Mouse (Mus musculus): ENCODE measurements around the gene Cacna1c.

Cacna1c gene

DNA sequence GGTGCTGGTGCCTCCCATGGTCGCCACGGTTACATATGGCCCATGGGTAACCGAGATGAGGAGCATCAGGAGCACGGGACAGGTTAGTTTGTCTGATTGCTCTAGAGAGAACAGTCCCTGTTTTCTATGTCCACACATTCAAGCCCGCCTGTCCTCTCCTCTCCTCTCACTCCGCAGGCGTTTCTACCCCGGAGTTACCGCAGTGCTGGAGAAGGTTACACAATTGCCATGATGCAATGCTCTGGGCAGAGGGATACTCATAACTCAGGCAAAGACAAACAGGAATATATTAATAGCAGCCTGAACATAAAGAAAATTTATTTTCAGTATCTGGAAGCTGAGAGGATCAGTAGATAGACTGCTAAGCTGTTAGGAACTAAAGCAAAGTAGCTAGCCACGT, 58.5 kb downstream of the Cacna1c start:
- peak; percentile 14 to 32 for DNase-seq

DNA sequence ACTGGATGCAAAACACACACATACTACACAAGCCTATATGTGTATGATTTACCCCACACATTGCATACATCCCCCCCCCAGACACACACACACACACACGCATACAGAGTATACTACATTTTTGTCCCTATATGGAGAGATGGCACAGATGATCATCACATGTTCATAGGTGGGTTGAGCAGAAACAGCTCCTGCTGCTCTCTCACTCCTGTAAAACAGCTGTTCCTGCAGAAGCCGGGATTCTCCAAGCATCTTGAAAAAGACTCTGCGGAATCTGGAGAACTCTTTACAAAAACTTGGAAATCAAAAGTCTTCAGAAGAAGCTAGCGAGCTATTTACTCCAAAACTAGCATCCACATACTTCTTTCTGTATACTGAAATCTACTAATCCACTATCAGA, 63.4 kb downstream of the Cacna1c start:
- DNase-seq, result no peak

DNA sequence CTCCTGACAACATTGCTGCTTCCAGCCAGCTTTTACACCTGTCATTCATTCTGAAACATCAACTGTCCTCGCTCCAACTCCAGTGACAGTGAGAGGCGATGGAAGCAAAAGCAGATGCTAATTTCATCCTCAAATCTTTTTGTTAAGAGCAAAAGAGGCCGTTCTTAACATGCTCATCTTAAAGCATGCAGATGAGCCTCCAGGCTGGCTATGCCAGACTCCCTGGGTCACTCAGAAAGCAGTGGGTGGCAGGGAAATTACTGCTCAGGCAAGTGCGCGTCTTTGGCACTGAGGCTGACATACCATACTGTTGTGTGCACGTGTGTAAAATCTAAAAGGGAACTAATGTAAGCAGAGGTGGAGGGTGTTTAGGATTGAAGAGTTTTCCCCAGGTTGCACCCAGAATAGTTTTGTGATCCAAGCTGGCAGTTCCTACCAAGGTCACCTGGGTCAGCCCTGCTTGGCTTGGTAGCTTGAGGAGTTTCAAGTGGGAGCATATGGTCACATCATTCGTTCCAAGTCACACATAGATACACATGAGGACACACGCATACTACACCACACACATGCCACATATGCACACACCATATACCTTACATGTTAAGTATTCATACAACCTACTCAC, 64.0 kb downstream of the Cacna1c start:
- no peak for DNase-seq

DNA sequence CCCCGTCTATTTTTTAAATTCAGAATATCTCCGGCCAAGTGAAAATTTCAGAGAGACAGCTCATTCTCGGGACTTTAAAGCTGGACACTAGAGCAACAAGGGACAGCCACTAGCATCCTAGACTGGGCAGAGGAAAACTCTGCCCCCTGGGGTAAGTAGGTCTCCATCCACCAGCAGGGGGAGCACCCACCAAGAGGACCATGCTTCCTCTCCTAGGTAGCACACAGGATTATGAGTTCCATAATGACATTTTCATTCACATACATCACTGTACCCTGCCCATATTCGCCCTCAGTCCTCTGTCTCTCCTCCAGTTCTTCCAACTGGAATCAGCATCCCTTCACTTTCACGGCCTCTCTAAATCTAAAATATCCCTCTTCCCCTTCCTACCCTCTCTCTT, 66.6 kb downstream of the Cacna1c start:
- peak; percentile 42 to 66 for DNase-seq

DNA sequence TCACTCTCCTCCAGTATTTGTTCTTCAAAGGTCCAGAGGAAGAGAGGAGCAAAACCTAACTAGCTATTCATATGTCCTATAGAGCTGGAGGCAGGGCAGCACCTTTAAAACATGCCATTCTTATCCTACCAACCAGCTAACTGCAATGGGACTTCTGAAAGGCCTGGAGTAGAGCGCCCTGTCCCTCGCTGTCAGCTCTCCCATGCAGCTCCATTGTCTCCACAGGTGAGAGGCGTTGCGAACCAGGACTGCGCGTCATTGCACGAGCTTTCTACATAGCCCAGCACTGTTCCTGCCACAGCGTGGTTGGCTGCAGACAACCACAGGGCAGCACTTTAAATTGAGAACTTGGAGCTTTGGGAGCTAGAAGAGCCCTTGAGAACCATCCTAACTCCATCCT, 67.7 kb downstream of the Cacna1c start:
- no peak for DNase-seq

DNA sequence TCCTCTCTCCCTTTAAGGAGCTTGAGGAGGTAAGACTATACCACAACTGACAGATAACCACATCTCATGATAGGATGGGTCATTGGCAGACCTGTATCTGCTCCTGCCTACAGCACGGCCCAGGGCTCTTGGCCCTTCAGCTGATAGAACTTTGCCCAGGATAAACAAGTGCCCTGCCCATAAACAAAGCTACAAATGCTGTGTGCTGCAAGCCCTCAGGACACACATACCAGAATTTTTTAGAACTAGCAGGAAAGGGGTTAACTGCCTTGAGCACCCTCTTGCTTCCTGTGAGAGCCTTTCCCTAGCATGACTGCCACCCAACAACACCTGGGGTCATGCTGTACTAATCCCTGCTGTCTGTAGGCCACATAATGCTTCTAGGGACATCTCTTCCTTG, 68.1 kb downstream of the Cacna1c start:
- DNase-seq, result no peak

DNA sequence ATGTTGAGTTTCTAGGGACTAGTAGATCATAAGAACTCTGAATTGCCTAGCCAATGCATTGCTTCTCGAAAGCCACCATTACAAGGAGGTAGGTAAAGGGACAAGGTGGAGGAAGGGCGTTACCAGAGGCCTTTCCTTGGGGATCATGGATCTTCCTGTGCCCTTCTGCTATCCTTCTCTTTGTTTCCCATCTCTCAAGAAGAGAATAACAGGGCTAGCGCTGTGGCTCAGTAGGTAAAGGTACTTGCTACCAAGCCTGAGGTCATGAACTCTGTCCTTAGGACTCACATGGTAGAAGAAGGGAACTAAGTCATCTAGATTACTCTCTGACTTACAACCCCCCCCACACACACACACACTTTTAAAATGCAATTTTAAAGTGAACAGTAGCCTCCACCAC, 69.2 kb downstream of the Cacna1c start:
- DNase-seq, result no peak

DNA sequence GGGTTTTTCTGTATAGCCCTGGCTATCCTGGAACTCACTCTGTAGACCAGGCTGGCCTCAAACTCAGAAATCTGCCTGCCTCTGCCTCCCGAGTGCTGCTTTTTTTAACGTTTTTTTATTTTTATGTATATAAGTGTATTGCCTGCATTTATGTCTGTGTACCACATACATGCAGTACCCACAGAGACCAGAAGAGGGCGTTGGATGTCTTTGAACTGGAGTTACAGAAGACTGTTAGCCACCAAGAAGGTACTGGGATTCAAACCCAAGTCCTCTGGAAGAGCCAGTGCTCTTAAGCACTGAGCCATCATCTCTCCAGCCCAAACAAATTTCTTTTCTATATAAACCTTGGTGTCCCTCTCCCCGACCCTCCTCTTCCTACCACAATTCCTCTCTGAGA, 77.8 kb downstream of the Cacna1c start:
- no peak for DNase-seq

DNA sequence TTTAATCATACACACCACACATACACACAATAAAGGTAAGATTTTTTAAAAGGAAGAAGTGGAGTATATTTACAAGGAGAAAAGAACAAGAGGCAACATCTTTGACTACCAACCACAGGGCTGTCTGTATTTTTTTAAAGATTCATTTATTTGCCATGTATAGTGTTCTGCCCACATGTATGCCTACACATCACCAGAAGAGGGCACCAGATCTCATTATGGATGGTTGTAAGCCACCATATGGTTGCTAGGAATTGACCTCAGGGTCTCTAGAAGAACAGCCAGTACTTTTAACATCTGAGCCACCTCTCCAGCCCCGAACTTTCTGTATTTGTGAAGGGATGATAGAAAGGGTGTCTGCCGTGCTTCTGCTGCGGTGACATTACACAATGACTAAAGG, 79.9 kb downstream of the Cacna1c start:
- no peak for DNase-seq

DNA sequence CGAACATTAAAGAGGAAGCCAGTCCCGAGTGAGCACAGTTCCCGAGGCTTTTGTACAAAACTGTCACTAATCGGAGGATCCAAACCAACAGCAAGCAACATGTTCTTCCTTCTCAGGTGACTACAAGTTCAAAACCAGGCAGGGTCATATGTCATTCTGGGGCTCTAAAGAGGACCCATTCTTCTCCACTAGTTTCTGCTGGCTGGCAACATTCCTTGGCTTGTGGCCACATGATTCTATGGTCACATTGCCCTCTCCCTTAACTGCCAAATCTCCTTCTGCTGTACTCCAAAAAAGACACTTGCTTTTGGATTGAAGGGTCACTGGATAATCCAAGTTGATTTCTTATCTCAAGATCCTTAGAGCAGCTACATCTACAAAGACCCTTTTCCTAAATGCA, 82.9 kb downstream of the Cacna1c start:
- no peak for DNase-seq

DNA sequence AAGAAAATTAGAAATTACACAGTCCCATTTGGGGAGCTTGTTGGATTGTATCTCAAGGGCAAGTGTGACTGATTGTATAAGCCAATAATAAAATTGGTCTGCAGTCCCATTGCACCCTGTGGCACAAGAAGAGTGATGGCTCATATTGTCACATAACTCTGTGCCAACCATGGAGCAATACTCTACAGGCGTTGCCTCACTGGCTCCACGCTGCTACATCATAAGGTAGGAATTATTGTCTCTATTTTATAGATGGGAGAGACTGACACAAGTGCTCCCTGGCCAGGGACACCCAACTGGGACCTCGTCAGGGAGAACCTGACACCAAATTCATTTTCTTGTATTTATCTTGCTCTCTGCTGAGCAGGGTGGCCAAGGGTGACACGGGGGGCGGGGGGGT, 85.8 kb downstream of the Cacna1c start:
- no peak for DNase-seq

DNA sequence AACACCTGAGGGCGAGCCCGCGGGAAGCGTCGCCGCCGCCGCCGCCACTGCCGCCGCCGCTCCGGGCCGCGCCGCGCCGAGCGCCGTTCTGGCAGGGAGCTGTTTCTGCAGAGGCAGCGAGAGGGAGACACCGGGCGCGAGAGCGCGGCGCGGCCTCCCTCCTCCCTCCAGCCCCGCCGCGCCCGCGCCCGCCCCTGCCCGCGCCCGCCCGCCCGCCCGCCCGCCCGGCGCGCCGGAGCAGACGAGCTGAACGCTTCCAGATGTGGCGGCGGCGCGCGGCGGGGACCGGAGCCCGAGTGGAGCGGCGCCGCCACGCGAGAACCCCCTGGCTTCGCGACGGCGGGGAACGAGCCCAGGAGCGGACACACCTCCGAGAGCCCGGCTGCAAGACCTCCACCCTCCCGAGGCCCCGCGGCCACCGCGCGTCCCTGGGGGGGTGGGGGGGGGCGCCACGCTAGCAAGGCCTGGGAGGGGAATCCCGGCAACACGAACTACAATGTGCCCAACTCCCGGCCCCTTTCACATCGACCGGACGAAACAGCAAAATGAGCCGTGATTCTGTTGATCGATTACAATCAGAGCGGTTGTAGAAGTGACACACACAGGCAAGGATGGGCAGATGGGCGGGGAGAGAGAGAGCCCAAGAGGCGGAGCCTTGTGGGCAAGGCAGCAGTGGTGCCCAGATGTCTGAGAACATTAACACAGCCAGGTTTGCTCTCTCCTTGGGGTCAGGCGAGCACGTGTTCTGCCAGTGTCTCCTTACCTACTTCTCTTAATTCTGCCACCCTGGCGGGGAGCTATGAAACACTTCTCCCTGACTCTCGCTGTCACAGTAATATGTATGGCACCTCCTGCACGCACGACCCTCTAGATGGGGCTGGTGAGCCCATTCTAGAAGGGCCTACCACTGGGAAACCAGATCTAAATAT, 87.5 kb downstream of the Cacna1c start:
- peak; percentile 77 to 79 for DNase-seq

DNA sequence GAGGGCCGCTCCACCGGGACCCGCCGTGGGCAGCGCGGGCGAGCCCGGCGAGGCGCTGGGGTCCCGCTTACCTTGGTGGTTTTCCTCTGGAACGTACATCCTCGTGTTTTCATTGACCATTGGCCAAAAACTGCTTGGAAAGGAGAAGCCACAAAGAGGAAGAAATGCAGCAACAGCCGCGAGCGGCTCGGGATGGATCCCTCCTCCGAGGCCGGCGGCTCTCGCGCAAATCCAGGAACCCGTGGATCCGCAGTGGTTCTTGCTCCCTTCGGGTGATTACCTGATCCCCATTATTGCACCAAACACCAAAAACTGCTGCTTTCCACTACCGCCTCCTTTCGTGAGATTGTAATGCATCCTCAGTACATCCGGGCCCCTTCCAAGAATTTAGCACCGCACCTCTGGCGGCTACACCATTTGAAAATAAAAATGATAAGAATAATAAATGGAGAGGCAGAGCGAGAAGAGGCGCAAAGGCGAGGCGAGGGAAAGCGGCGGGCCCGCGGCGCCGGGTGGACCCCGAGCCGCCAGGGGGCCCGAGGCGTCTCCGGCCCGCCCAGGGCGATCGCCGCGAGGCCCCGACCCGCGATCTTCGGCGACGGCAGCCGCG, 88.3 kb downstream of the Cacna1c start:
- DNase-seq, result peak in 1 of 2 experiments; percentile 51

DNA sequence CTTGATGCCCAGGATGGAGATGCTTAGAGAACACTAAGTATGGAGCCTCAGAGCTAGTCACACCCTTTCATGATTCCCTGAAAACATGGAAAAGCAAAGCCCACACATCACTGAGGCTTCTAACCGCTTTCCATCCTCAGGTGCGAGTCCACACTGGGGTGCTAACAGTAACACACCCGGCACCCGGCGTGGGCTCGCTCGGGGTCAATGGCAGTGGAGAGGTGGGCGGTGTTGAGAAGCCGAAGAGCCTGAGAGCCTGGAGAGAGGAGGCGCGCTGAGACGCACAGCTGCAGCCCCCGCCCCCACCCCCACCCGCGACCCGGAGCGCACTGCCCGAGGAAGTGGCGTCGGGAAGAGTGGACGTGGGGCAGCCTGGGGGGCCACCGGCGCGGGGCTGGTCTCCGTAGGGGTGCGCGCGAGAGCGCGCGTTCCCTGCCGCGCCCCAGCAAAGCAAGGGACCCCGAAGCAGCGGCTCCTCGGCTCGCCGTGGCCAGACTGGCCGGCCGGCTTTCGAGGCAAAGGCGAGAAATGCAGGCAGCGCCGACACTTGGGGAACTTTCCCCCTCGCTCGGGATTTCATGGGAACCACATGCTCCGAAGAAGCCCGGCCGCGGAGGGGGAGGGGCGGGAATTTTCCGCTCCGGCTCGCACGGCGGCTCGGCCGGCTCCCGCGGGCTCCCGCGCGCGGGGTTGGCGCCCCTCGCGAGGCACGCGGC, 88.9 kb downstream of the Cacna1c start:
- peak; percentile 75 to 80 for DNase-seq

DNA sequence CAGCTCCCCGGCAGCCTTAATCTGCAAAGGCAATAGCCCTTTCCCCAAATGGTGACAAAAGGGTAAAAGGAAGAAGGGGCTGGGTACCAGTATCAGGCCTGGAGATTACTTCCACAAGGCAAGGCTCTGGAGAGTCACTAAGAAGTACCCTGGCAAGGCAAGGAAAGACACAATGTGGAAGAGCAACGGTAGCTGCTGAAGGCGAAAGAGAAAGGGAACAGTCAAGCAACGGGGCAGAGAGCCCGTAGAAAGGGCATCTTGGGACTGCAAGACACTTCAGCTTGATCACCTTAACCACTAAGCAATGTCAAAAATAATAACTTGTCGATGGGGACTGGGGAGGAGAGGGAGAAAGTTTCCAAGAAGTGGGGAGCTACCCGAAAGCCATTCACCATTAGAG, 89.5 kb downstream of the Cacna1c start:
- DNase-seq, result no peak

DNA sequence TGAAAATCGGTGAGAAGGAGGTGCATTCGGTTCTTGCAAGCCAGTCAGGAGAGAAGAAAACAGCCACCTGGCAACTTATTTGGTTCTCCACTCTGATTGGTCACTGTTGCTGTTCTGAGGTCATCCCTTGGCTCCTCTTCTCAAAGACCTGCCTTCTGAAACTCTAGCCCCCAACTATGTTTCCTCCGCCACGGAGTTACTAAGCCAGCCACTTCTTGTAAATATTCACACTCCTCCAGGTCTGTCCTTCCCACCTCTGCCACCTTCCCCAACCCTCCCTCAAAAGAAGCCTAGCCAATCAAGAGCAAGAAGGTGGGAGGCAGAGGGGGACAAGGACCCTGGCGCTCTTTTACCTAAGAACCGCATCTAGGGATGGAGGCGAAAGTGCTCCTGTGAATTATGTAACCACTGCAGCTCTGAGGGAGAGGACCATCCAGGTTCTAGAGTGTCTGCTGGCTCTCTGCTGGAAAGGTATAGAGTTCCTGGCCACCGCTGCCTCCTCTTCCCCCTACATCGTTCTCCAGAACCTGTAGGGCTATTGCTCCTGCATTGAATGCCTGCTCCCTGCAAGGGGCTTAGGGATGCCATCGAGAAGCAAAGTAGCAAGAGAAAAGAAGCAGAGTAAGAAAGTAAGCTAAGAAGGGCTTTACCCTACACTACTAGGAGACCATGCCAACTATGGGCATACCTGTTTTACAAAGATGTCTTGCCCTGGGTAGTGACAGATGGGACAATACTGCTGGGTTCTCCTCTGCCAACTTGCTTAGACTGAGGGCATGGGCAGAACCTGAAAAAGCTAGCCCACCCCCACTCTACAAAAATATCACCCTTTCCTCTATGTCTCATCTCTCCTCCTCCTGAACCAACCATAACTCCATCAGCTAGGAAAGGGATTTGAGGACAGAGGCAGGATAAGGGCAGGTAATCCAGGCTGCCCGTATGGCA, 90.3 kb downstream of the Cacna1c start:
- no peak for DNase-seq

DNA sequence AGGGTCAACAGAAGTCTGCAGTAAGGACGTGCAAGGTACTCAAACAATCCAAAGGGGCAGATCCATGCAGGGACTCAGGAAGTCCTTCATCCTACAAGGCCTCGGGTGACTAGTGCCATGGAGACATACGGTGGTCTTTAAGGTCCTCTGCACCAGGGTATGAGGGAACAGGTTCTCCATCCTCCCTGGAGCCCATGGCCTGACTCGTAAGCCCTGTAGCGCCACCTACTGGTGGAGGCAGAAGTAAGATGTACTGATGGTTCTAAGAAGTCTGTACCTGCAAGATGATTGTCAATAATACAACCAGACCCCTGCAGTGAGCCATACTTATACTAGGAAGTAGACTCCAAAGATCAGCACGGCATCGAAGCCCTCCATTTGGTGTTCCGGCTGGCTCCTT, 92.0 kb downstream of the Cacna1c start:
- DNase-seq, result peak; percentile 70 to 85

DNA sequence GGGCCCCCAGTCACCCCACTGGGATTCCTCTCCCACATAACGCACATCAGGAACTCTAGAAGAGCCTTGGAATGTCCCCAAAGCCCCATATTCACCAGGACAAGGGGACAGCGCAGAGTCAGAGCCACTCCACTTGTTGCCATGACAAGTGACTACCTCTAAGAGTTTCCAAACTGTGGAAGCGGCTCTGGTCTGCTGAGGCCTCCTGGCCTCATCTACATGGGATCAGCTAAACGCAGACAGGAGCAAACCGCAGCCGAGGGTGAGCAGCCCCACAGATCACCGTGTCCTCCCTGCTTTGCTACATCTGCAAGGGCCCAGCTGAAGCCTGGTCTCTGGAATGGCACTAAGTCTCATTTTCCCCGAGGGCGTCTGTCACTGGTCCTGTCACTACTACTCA, 93.3 kb downstream of the Cacna1c start:
- DNase-seq, result no peak

DNA sequence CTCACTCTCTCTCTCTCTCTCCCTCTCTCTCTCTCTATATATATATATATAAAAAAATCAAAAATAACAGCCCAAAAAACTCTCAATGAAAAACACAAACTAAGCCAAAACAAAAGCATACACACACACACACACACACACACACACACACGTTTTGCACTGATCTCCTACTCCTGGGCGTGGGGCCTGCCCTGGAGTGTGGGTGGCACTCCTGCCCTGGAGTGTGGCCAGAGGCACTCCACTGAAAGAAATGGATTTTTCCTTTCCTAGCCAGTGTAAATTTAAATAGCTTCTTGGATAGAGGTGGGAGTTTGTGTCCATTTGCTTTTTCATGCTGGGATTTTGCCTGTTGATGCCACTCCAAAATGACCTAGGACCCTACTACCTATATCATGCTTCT, 96.9 kb downstream of the Cacna1c start:
- DNase-seq, result peak in 1 of 2 experiments; percentile 65

DNA sequence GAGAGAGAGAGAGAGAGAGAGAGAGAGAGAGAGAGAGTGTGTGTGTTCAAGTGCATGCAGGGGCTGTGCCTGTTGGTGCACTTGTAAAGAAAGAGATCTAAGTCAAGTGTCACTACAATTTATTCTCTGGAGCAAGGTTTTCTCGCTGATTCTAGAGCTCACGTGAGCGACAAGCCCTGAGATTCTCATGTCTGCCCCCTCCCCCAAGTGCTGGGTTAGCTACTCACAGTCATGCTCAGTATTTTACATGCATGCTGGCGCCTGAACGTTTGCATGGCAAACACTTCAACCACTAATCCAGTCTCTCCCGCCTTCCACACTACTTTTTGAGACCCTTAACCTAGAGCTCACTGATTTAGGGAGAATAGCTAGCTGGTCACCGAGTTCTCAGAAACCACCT, 99.7 kb downstream of the Cacna1c start:
- no peak for DNase-seq

DNA sequence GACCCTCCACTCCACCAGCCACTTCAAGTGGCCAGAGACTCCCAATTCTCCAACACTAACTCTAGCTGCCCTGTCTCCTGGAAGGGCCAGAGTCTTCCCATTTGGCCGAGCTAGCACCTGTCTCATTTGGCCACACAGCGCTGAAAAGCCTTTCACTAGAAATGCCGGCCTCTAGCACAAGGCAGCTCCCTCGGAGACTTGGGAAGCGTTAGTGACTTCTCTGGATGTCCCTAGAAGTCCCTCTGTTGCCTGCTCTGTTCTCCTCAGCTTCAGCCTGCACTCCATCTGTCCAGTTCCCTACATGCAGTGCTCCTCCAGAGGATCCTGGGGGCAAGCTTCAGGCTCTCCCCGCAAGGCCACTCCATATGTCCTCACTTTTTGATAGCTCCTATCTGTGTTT, 101.1 kb downstream of the Cacna1c start:
- no peak for DNase-seq

DNA sequence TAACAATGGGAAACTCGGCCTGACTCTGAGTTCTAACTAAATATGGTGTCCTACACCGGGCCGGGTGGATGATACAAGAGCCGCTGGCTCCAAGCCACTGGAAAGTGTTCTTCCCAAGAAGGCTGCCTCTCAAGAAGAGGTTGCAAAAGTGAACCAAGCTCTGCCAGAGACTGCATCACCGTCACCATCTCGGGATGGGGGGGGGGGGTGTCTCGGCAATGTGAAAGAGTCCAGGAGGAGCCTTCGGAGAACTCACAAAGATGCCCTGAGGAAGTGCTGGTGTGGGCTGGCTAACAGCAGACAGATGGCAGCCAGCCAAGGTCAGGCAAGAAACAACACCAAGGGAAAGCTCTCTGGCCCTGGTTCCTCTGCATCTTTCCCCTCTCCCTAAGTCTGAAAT, 107.0 kb downstream of the Cacna1c start:
- peak; percentile 73 to 86 for DNase-seq

All from lung, postnatal 4 days (tissue).